Mouse (Mus musculus) cortical plate, adult 2 months (tissue): ENCODE measurements around the gene Pfdn5. TPM values are rescaled to one million over a fixed set of nuclear protein-coding genes. Genes with fewer than 3 reads are reported as not detected.

Source experiments
- H3K27ac ChIP-seq: fragments of 200-500 bp; 2 replicates; pipeline ENCODE4 v1.5.1; 2012; ENCODE audit warnings: low read length, control low read depth, inconsistent platforms; ENCODE audit not compliant: insufficient read depth
- H3K4me1 ChIP-seq: fragments of 200-500 bp; 2 replicates; pipeline ENCODE4 v1.6.1; 2011; ENCODE audit warnings: low read length; ENCODE audit not compliant: control insufficient read depth, insufficient read depth
- H3K4me3 ChIP-seq: fragments of 200-500 bp; 2 replicates; pipeline ENCODE4 v1.5.1; 2011; ENCODE audit warnings: mild to moderate bottlenecking, low read length, control low read depth; ENCODE audit not compliant: insufficient read depth
- CTCF ChIP-seq: fragments of 200-500 bp; IDR thresholded peaks from 2 replicates; pipeline ENCODE4 v1.5.1; 2011; ENCODE audit warnings: mild to moderate bottlenecking, control low read depth, low read length; ENCODE audit not compliant: insufficient read depth; ENCODE audit errors: extremely low read depth
- POLR2A ChIP-seq: fragments of 200-500 bp; IDR thresholded peaks from 2 replicates; pipeline ENCODE4 v1.6.1; 2011; ENCODE audit warnings: mild to moderate bottlenecking, low read length, control low read depth; ENCODE audit not compliant: insufficient read depth; ENCODE audit errors: extremely low read depth
- polyA plus RNA-seq: library from polyadenylated mRNA; depleted of rRNA; stranded (reverse); fragments of >200 nt; gene quantifications from 2 replicates; pipeline ENCODE4 v1.2.3, GENCODE M21; 2012; rRNA removed

Pfdn5 gene
- polyA plus RNA-seq, 1 experiment: 466 TPM

DNA sequence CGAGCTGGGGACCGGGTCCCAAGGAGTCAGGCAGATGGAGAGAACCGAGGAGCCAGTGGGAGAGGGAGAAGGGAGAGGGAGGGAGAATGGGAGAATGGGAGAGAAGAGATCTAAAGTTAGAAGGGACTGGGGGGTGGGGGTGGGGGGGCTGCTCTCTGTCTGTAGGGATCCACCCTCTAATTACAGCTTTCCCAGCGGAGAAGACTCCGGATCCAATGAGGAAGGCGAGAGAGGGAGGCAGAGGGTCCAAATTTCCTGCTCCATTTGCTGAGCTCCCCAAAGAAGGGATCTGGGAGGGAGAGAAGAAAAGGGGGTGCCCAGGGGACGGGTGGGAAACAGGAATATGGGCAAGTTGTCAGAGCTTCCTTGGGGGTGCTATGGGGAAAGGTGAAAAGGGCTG is 40.3 kb downstream of the Pfdn5 start:
- H3K4me1 ChIP-seq: no peaks in the 10 kb centered on the region; the same call in 1 of the 2 replicates
- peak overlapping the region; percentile 13; the same call in 1 of the 2 replicates for H3K4me3 ChIP-seq
- H3K27ac ChIP-seq: no peak overlapping the region
- TF ChIP-seq CTCF (no peak), POLR2A (no peak)

DNA sequence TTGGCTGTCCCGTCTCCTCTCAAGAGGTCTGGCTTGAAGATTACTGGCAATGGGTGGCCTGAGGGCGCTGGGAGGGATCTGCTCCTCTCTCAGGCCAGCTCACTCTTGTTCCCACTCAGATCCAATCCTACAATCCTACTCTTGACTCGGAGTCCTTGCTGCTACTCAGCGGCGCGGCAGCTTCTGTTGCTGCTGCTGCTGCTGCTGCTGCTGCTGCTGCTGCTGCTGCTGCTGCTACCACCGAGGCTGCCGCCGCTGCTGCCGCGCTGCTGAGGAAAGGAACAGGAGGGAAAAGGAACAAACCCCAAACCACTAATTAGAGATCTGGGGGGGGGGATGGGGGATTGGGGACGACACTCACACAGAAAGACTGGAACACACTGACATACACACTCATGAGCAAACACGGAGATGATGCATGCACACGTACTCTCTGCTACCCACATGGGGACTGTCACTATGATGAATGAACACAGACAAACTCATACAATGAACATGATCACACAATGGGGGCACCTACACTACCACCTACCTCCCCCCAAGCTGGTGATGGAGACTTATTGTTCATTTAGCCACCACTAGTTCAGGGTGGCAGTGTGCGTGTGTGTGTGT is 40.9 kb downstream of the Pfdn5 start, which contains the start of gene Sp7:
Sp7 (minus strand) TSS at position 450 of the 612 bp plus-strand sequence.
- no peak within 1 kb of the TSS for H3K27ac ChIP-seq
- H3K4me3 ChIP-seq: peak within 1 kb of the TSS; percentile 13; the same call in 1 of the 2 replicates
- no peaks in the 10 kb centered on the region; the same call in 1 of the 2 replicates for H3K4me1 ChIP-seq
- TF ChIP-seq CTCF (no peak), POLR2A (no peak)

DNA sequence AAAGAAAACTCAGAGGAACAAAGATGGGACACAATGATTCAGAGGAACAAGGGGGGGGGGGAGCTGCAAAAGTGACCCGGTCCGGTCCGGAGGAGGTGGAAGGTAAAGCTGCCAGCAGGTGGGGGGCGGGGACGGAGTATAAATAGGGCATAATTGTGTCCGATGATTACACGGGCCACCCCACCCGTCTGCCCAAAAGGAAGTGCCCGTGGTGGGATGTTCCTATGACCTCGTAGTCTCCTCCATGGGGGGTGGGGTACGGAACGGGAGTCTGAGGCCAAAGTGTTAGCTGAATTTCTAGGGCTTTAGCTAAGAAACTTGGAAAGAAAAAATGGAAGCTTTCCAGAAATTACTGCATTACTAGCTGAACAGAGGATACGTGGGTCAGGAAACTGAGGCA is 44.1 kb downstream of the Pfdn5 start:
- H3K4me1 ChIP-seq: no peaks in the 10 kb centered on the region; the same call in 1 of the 2 replicates
- H3K4me3 ChIP-seq: no peak overlapping the region
- H3K27ac ChIP-seq: no peak overlapping the region
- no peak for TF ChIP-seq POLR2A
- TF ChIP-seq CTCF: no peak

GRCm38 (mm10) chr15:102370727-102371126 is 44.8 kb downstream of the Pfdn5 start:
- Histone ChIP-seq H3K4me1 (no peaks in the 10 kb centered on the region; the same call in 1 of the 2 replicates), H3K4me3 (no peak overlapping the region), H3K27ac (no peak overlapping the region)
- no peak for TF ChIP-seq CTCF
- TF ChIP-seq POLR2A: no peak

- Histone ChIP-seq H3K4me3 (peak overlapping the region; percentile 29), H3K4me1 (peaks cover 2% of the 10 kb centered on the region; the same call in 1 of the 2 replicates), H3K27ac (peak overlapping the region; percentile 24)
- no peak for TF ChIP-seq POLR2A
- no peak for TF ChIP-seq CTCF
Observed at GRCm38 (mm10) chr15:102376453-102377162, 50.7 kb downstream of the Pfdn5 start.

- TF ChIP-seq CTCF: peak; percentile 69
- TF ChIP-seq POLR2A: no peak
- H3K4me1 ChIP-seq: peaks cover 2% of the 10 kb centered on the region; the same call in 1 of the 2 replicates
- peak overlapping the region; percentile 29 for H3K4me3 ChIP-seq
- peak overlapping the region; percentile 24 for H3K27ac ChIP-seq
Observed at GRCm38 (mm10) chr15:102377163-102377543, 51.2 kb downstream of the Pfdn5 start.

DNA sequence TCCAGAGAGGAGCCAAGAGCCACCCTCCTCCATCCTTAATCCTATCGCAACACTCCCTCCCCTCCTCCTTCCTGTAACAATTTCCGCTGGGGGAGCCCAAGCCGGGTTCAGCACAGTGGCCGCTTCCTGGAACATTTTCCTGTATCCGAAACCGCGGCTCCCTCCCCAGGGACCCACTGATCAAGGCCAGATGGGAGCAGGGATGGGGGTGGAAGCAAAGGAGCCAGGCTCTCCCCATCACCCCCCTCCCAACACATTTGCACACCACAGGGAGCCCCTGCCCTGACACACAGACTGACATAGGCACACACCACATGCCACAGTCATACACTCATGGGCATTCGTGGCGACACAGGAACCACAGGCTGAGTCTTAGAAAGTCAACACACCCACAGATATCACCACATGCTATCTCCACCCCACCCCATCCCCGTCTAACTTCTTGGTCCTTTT is 51.9 kb downstream of the Pfdn5 start:
- Histone ChIP-seq H3K4me1 (peaks cover 2% of the 10 kb centered on the region; the same call in 1 of the 2 replicates), H3K4me3 (no peak overlapping the region), H3K27ac (no peak overlapping the region)
- TF ChIP-seq POLR2A: no peak
- TF ChIP-seq CTCF: no peak

Other genes with a start within 250 kb of the Pfdn5 start
- gene Tns2, start 225.7 kb upstream of the Pfdn5 start, polyA plus RNA-seq: 19.4 and 20.5 TPM in 2 replicates
- 152 and 156 TPM in 2 replicates for gene Spryd3, start 189.9 kb upstream of the Pfdn5 start, polyA plus RNA-seq
- 69.5 and 71.7 TPM in 2 replicates for gene Igfbp6, start 181.8 kb upstream of the Pfdn5 start, polyA plus RNA-seq
- gene Soat2, start 175.6 kb upstream of the Pfdn5 start, polyA plus RNA-seq: 0.17 and 0.28 TPM in 2 replicates
- 51.3 and 57.6 TPM in 2 replicates for gene Zfp740, start 122.9 kb upstream of the Pfdn5 start, polyA plus RNA-seq
- gene Csad, start 121.4 kb upstream of the Pfdn5 start, polyA plus RNA-seq: 34.6 and 39.7 TPM in 2 replicates
- gene Itgb7, start 94.2 kb upstream of the Pfdn5 start, polyA plus RNA-seq: 0.86 and 1.5 TPM in 2 replicates
- gene Rarg, start 68.6 kb upstream of the Pfdn5 start, polyA plus RNA-seq: 11.3 and 12.3 TPM in 2 replicates
- 0.04 and 0.15 TPM in 2 replicates for gene Gm9918, start 55.6 kb upstream of the Pfdn5 start, polyA plus RNA-seq
- 54.0 and 55.5 TPM in 2 replicates for gene Mfsd5, start 46.7 kb upstream of the Pfdn5 start, polyA plus RNA-seq
- gene Espl1, start 29.9 kb upstream of the Pfdn5 start, polyA plus RNA-seq: 0.52 and 1.6 TPM in 2 replicates
- 87.0 and 92.7 TPM in 2 replicates for gene Myg1, start 5.6 kb downstream of the Pfdn5 start, polyA plus RNA-seq
- 20.2 and 23.2 TPM in 2 replicates for gene Aaas, start 24.7 kb downstream of the Pfdn5 start, polyA plus RNA-seq
- 1.6 and 2.3 TPM in 2 replicates for gene Sp7, start 41.1 kb downstream of the Pfdn5 start, polyA plus RNA-seq
- 10.3 and 10.5 TPM in 2 replicates for gene Sp1, start 80.0 kb downstream of the Pfdn5 start, polyA plus RNA-seq
- gene Amhr2, start 119.3 kb downstream of the Pfdn5 start, polyA plus RNA-seq: 1.2 and 1.4 TPM in 2 replicates
- gene Prr13, start 132.9 kb downstream of the Pfdn5 start, polyA plus RNA-seq: 85.6 and 90.3 TPM in 2 replicates
- gene Pcbp2, start 144.4 kb downstream of the Pfdn5 start, polyA plus RNA-seq: 415 and 432 TPM in 2 replicates
- gene Gm10337, start 177.6 kb downstream of the Pfdn5 start, polyA plus RNA-seq: not detected in 2 replicates
- gene Map3k12, start 190.9 kb downstream of the Pfdn5 start, polyA plus RNA-seq: 98.9 and 105 TPM in 2 replicates
- 62.7 and 74.0 TPM in 2 replicates for gene Tarbp2, start 192.1 kb downstream of the Pfdn5 start, polyA plus RNA-seq
- gene Npff, start 198.8 kb downstream of the Pfdn5 start, polyA plus RNA-seq: 5.8 and 6.1 TPM in 2 replicates